Mouse (Mus musculus) lung, embryonic 15.5 days (tissue): Measurements from ENCODE around the gene Nhlh1. TPM values are rescaled to one million over a fixed set of nuclear protein-coding genes. Genes with fewer than 3 reads are reported as not detected.

ENCODE experiments used
- ATAC-seq: fragments of 200-750 bp; cut with Nextera tagmentation; 2 replicates; pipeline ENCODE4 v1.8.0; 2017; ENCODE audit warnings: moderate number of reproducible peaks, borderline replicate concordance; ENCODE audit not compliant: low FRiP score, low TSS enrichment; ENCODE audit errors: extremely low read depth
- H3K27ac ChIP-seq: fragments of 300-500 bp; sonication (generic); 2 replicates; pipeline ENCODE4 v1.5.1; 2015; ENCODE audit warnings: moderate library complexity, mild to moderate bottlenecking, inconsistent platforms
- H3K27me3 ChIP-seq: fragments of 300-500 bp; sonication (generic); 2 replicates; pipeline ENCODE4 v1.6.1; 2015; ENCODE audit warnings: inconsistent platforms
- H3K36me3 ChIP-seq: fragments of 300-500 bp; sonication (generic); 2 replicates; pipeline ENCODE4 v1.6.1; 2015; ENCODE audit warnings: inconsistent platforms
- H3K4me1 ChIP-seq: fragments of 300-500 bp; sonication (generic); 2 replicates; pipeline ENCODE4 v1.6.1; 2015; ENCODE audit warnings: inconsistent platforms
- H3K4me2 ChIP-seq: fragments of 300-500 bp; sonication (generic); 2 replicates; pipeline ENCODE4 v1.6.1; 2015; ENCODE audit warnings: inconsistent platforms, mild to moderate bottlenecking, moderate library complexity
- H3K4me3 ChIP-seq: fragments of 300-500 bp; sonication (generic); 2 replicates; pipeline ENCODE4 v1.5.1; 2015; ENCODE audit warnings: mild to moderate bottlenecking, inconsistent platforms
- H3K9ac ChIP-seq: fragments of 300-500 bp; sonication (generic); 2 replicates; pipeline ENCODE4 v1.6.1; 2015; ENCODE audit warnings: inconsistent platforms
- H3K9me3 ChIP-seq: fragments of 300-500 bp; sonication (generic); 2 replicates; pipeline ENCODE4 v1.6.1; 2016; ENCODE audit warnings: inconsistent platforms
- WGBS: fragments of 180-500 bp; shearing (Covaris S2); methylation state at CpG from one replicate; pipeline ENCODE4 v1.1.7; 2015; 5-methylcytosine and 5-hydroxymethylcytosine counted together
- polyA plus RNA-seq: library from polyadenylated mRNA; unstranded; fragments of >200 nt; fragmentation: Nextera tagmentation; extraction: Ambion mirVana; gene quantifications from 2 replicates; pipeline ENCODE4 v1.2.1, GENCODE M21; 2015

Nhlh1 gene
- polyA plus RNA-seq, 1 experiment from 2014 or later: not detected

DNA sequence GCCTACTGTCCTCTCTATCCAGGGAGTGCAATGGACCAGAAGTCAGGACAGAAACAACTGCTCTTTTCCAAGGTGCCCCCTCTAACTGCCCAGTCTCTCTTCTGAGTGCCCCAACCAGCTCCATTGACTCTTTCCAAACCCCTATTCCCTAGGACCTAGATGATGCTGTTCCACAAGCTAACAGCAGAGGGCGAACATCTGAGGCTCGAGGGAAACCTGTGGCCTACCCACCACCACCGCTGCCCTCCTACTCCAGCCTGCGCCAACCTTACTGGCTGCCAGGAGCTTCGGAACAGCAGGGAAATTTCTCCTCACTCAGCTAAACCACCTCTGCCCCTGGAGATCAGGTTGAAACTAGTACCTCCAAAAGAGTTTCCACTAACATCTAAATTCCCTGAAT is 45.3 kb downstream of the Nhlh1 start:
- no peaks in the 10 kb centered on the region for H3K9me3 ChIP-seq
- no peak; the same call in 1 of the 2 replicates for ATAC-seq
- peaks cover 42% of the 10 kb centered on the region for H3K36me3 ChIP-seq
- no peak overlapping the region for H3K4me2 ChIP-seq
- H3K4me3 ChIP-seq: no peak overlapping the region
- no peak overlapping the region for H3K27ac ChIP-seq
- H3K9ac ChIP-seq: no peak overlapping the region
- H3K4me1 ChIP-seq: peaks cover 16% of the 10 kb centered on the region
- 16% methylated on average over 5 of the region's 5 CpGs for WGBS
- H3K27me3 ChIP-seq: no peaks in the 10 kb centered on the region

- WGBS: 92% methylated on average over 20 of the region's 20 CpGs
- Histone ChIP-seq H3K4me1 (no peaks in the 10 kb centered on the region), H3K4me3 (no peak overlapping the region), H3K27me3 (no peaks in the 10 kb centered on the region), H3K9me3 (no peaks in the 10 kb centered on the region), H3K9ac (no peak overlapping the region), H3K4me2 (no peak overlapping the region), H3K36me3 (peaks cover 58% of the 10 kb centered on the region), H3K27ac (no peak overlapping the region)
- no peak for ATAC-seq
Observed at GRCm38 (mm10) chr1:172010042-172010824, 47.1 kb downstream of the Nhlh1 start.

DNA sequence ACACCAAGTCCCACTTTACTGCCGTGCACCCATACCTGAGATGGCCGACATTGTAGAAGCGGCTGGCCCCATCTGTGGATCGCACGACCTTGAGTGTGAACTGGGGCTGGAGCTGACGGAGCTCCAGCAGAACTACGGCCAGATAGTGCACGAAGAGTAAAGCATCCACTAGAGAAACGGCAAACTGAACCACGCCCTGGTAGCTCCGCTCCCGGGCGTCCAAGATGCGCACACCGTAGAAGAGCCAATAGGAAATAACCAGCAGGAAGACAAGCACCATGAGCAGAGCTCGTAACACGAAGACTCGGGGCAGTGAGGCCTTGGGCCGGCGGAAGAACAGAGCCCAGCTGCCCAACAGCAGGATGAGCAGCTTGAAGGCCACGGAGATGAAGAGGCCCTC is 48.0 kb downstream of the Nhlh1 start:
- Histone ChIP-seq H3K4me2 (no peak overlapping the region), H3K36me3 (peaks cover 66% of the 10 kb centered on the region), H3K9me3 (no peaks in the 10 kb centered on the region), H3K4me1 (no peaks in the 10 kb centered on the region), H3K9ac (no peak overlapping the region), H3K4me3 (no peak overlapping the region), H3K27me3 (no peaks in the 10 kb centered on the region), H3K27ac (no peak overlapping the region)
- no peak for ATAC-seq
- WGBS: 90% methylated on average over 21 of the region's 21 CpGs

DNA sequence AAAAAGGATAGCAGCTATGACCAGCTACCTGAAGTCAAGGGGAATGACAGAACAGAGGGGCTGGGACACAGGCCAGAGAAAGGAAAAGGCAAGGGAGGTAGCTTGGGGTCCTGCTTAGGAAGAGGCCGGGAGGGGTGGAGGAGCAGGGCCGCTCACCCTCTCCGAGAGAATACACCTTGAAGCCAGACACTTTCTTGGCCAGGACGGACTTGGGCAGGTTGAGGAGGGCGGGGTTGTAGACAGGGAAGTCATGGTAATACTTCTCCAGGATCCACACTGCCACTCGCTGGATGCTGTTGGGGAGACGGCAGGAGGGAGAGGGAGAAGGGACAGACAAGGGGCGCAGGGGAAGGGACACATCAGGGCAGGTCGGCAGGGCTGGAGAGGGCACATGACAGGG is 49.0 kb downstream of the Nhlh1 start:
- ATAC-seq: no peak
- H3K36me3 ChIP-seq: peaks cover 71% of the 10 kb centered on the region
- 89% methylated on average over 9 of the region's 9 CpGs for WGBS
- no peak overlapping the region for H3K27ac ChIP-seq
- H3K27me3 ChIP-seq: no peaks in the 10 kb centered on the region
- H3K4me2 ChIP-seq: no peak overlapping the region
- H3K9ac ChIP-seq: no peak overlapping the region
- H3K4me1 ChIP-seq: no peaks in the 10 kb centered on the region
- H3K9me3 ChIP-seq: no peaks in the 10 kb centered on the region
- no peak overlapping the region for H3K4me3 ChIP-seq

DNA sequence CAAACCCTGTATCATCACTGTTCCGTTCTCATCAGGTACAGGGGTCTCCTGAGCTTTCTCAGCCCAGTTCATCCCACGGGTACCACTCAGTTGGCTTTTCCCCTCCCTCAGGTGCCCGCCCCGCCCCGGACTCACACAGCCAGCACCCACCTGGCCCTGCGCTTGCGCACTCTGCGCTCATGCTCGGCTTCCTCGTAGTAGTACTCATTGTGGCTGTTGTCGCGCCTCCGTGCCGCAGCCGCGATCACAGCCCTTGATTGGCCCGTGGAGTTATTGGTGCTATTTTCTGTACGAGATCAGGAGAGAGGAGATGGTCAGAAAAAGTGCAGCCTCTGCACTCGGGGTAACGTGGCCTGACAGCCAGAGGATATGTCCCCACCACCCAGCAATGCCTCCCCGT is 49.6 kb downstream of the Nhlh1 start:
- Histone ChIP-seq H3K4me1 (no peaks in the 10 kb centered on the region), H3K27ac (no peak overlapping the region), H3K4me3 (no peak overlapping the region), H3K4me2 (no peak overlapping the region), H3K9ac (no peak overlapping the region), H3K27me3 (no peaks in the 10 kb centered on the region), H3K36me3 (peaks cover 77% of the 10 kb centered on the region), H3K9me3 (no peaks in the 10 kb centered on the region)
- WGBS: 96% methylated on average over 21 of the region's 21 CpGs
- no peak for ATAC-seq

Other genes starting within 250 kb of the Nhlh1 start
- 1.7 and 2.1 TPM in 2 replicates for gene Cd84, start 217.9 kb downstream of the Nhlh1 start, polyA plus RNA-seq
- not detected in 2 replicates for gene Gm10521, start 161.9 kb downstream of the Nhlh1 start, polyA plus RNA-seq
- gene Slamf6, start 140.1 kb downstream of the Nhlh1 start, polyA plus RNA-seq: 0.81 and 2.9 TPM in 2 replicates
- 11.5 and 14.1 TPM in 2 replicates for gene Vangl2, start 29.1 kb downstream of the Nhlh1 start, polyA plus RNA-seq
- gene Copa, start 25.0 kb upstream of the Nhlh1 start, polyA plus RNA-seq: 229 and 235 TPM in 2 replicates
- gene Ncstn, start 25.2 kb upstream of the Nhlh1 start, polyA plus RNA-seq: 131 and 132 TPM in 2 replicates
- 117 and 123 TPM in 2 replicates for gene Pex19, start 69.2 kb upstream of the Nhlh1 start, polyA plus RNA-seq
- 131 and 134 TPM in 2 replicates for gene Dcaf8, start 90.5 kb upstream of the Nhlh1 start, polyA plus RNA-seq
- 142 and 146 TPM in 2 replicates for gene Pea15a, start 149.2 kb upstream of the Nhlh1 start, polyA plus RNA-seq
- 8.5 and 10.0 TPM in 2 replicates for gene Casq1, start 162.3 kb upstream of the Nhlh1 start, polyA plus RNA-seq
- not detected in 2 replicates for gene Atp1a4, start 200.8 kb upstream of the Nhlh1 start, polyA plus RNA-seq
- gene Igsf8, start 204.1 kb upstream of the Nhlh1 start, polyA plus RNA-seq: 46.2 and 49.4 TPM in 2 replicates
- gene Atp1a2, start 240.5 kb upstream of the Nhlh1 start, polyA plus RNA-seq: 5.7 and 6.2 TPM in 2 replicates